Mouse (Mus musculus) MEL (cell line): ENCODE data around the gene Atrnl1. TPM values are rescaled to one million over a fixed set of nuclear protein-coding genes. Genes with fewer than 3 reads are reported as not detected.

ENCODE experiments used
- DNase-seq: peaks from one replicate; pipeline ENCODE4 v3.0.0; 2011; ENCODE audit warnings: low read depth, low spot score
- H3K27ac ChIP-seq: 2 replicates; pipeline ENCODE4 v1.5.1; 2012; ENCODE audit warnings: low read depth, mild to moderate bottlenecking, control low read depth, low read length, moderate library complexity; ENCODE audit not compliant: control insufficient read depth
- H3K27me3 ChIP-seq, 2 experiments: fragments of 150-350 bp in 1 of 2; sonication (generic) in 1 of 2; 2 replicates each; pipeline ENCODE4 v1.6.1; 2012; ENCODE audit warnings: low read length in 2 of 2, mild to moderate bottlenecking in 2 of 2, improper control_type of control experiment in 1 of 2, moderate library complexity in 1 of 2; ENCODE audit not compliant: insufficient read depth in 2 of 2, control insufficient read depth in 1 of 2
- H3K36me3 ChIP-seq, 2 experiments: 2 replicates each; pipeline ENCODE4 v1.6.1; 2012 to 2014; ENCODE audit warnings: low read length in 2 of 2, improper control_type of control experiment in 1 of 2, inconsistent platforms in 1 of 2, mild to moderate bottlenecking in 1 of 2; ENCODE audit not compliant: insufficient read depth in 2 of 2, control insufficient read depth in 1 of 2
- H3K4me1 ChIP-seq, 2 experiments: fragments of 150-350 bp in 1 of 2; sonication (generic) in 1 of 2; 2 replicates each; pipeline ENCODE4 v1.6.1; 2012; ENCODE audit warnings: low read length in 2 of 2, improper control_type of control experiment in 1 of 2, mild to moderate bottlenecking in 1 of 2; ENCODE audit not compliant: insufficient read depth in 2 of 2, control insufficient read depth in 1 of 2
- H3K4me3 ChIP-seq, 2 experiments: fragments of 150-350 bp in 1 of 2; sonication (generic) in 1 of 2; 2 replicates each; pipeline ENCODE4 v1.5.1; 2012; ENCODE audit warnings: low read depth in 2 of 2, low read length in 2 of 2, mild to moderate bottlenecking in 2 of 2, moderate library complexity in 2 of 2, control low read depth in 1 of 2, improper control_type of control experiment in 1 of 2; ENCODE audit not compliant: control insufficient read depth in 1 of 2, insufficient read depth in 1 of 2
- H3K79me2 ChIP-seq: 2 replicates; pipeline ENCODE4 v1.6.1; 2012; ENCODE audit warnings: mild to moderate bottlenecking, low read length, moderate library complexity; ENCODE audit not compliant: control insufficient read depth, poor library complexity, insufficient read depth
- H3K9ac ChIP-seq: 2 replicates; pipeline ENCODE4 v1.6.1; 2012; ENCODE audit warnings: low read depth, mild to moderate bottlenecking, control low read depth, low read length, moderate library complexity; ENCODE audit not compliant: control insufficient read depth, poor library complexity, severe bottlenecking
- H3K9me3 ChIP-seq: fragments of 150-350 bp; sonication (generic); replicated peaks from 2 replicates; pipeline ENCODE4 v1.6.1; 2012; ENCODE audit warnings: mild to moderate bottlenecking, low read length, improper control_type of control experiment, moderate library complexity; ENCODE audit not compliant: insufficient read depth
- BHLHE40 ChIP-seq: IDR thresholded peaks from 2 replicates; pipeline ENCODE4 v1.6.1; 2012; ENCODE audit warnings: low read depth, mild to moderate bottlenecking, inconsistent platforms, low read length, improper control_type of control experiment, borderline replicate concordance
- CHD1 ChIP-seq: IDR thresholded peaks from 2 replicates; pipeline ENCODE4 v1.6.1; 2012; ENCODE audit warnings: low read depth, mild to moderate bottlenecking, inconsistent platforms, low read length, improper control_type of control experiment
- CHD2 ChIP-seq: IDR thresholded peaks from 2 replicates; pipeline ENCODE4 v1.6.1; 2011; ENCODE audit warnings: low read length, improper control_type of control experiment
- ELF1 ChIP-seq: IDR thresholded peaks from 2 replicates; pipeline ENCODE4 v1.6.1; 2014; ENCODE audit warnings: low read depth, mild to moderate bottlenecking, inconsistent platforms, low read length, improper control_type of control experiment, moderate library complexity
- EP300 ChIP-seq, 2 experiments: IDR thresholded peaks; 2 replicates each; pipeline ENCODE4 v1.6.1; 2011; ENCODE audit warnings: improper control_type of control experiment in 2 of 2, low read length in 2 of 2, low read depth in 1 of 2, mild to moderate bottlenecking in 1 of 2
- GABPA ChIP-seq: IDR thresholded peaks from 2 replicates; pipeline ENCODE4 v1.6.1; 2012; ENCODE audit warnings: low read depth, mild to moderate bottlenecking, inconsistent platforms, low read length, improper control_type of control experiment, moderate library complexity
- MAFK ChIP-seq: IDR thresholded peaks from 2 replicates; pipeline ENCODE4 v1.6.1; 2011; ENCODE audit warnings: low read depth, mild to moderate bottlenecking, low read length, improper control_type of control experiment, borderline replicate concordance
- MAX ChIP-seq: IDR thresholded peaks from 2 replicates; pipeline ENCODE4 v1.6.1; 2011; ENCODE audit warnings: low read length, improper control_type of control experiment
- NELFE ChIP-seq: IDR thresholded peaks from 2 replicates; pipeline ENCODE4 v1.6.1; 2011; ENCODE audit warnings: low read depth, low read length, improper control_type of control experiment
- POLR2A ChIP-seq, 2 experiments: IDR thresholded peaks; 2 replicates each; pipeline ENCODE4 v1.6.1; 2011 to 2012; ENCODE audit warnings: low read length in 2 of 2, mild to moderate bottlenecking in 2 of 2, control low read depth in 1 of 2, improper control_type of control experiment in 1 of 2, low read depth in 1 of 2, moderate library complexity in 1 of 2; ENCODE audit not compliant: control insufficient read depth in 1 of 2, insufficient read depth in 1 of 2, poor library complexity in 1 of 2
- POLR2AphosphoS2 ChIP-seq: IDR thresholded peaks from 2 replicates; pipeline ENCODE4 v1.6.1; 2011; ENCODE audit warnings: low read length, improper control_type of control experiment
- RAD21 ChIP-seq: IDR thresholded peaks from 2 replicates; pipeline ENCODE4 v1.6.1; 2011; ENCODE audit warnings: mild to moderate bottlenecking, low read depth, low read length, improper control_type of control experiment
- RCOR1 ChIP-seq: IDR thresholded peaks from 2 replicates; pipeline ENCODE4 v1.6.1; 2012; ENCODE audit warnings: low read depth, mild to moderate bottlenecking, inconsistent platforms, low read length, improper control_type of control experiment
- SIN3A ChIP-seq: IDR thresholded peaks from 2 replicates; pipeline ENCODE4 v1.6.1; 2012; ENCODE audit warnings: low read length, improper control_type of control experiment, inconsistent platforms
- SMC3 ChIP-seq: IDR thresholded peaks from 2 replicates; pipeline ENCODE4 v1.6.1; 2011; ENCODE audit warnings: low read depth, low read length, improper control_type of control experiment
- USF1 ChIP-seq: IDR thresholded peaks from 2 replicates; pipeline ENCODE4 v1.6.1; 2014; ENCODE audit warnings: low read depth, mild to moderate bottlenecking, inconsistent platforms, low read length, improper control_type of control experiment, moderate library complexity
- USF2 ChIP-seq, 2 experiments: IDR thresholded peaks; 2 replicates each; pipeline ENCODE4 v1.6.1; 2011 to 2012; ENCODE audit warnings: improper control_type of control experiment in 2 of 2, low read length in 2 of 2, borderline replicate concordance in 1 of 2, inconsistent platforms in 1 of 2, low read depth in 1 of 2, mild to moderate bottlenecking in 1 of 2; ENCODE audit not compliant: insufficient read depth in 1 of 2
- ZNF384 ChIP-seq: IDR thresholded peaks from 2 replicates; pipeline ENCODE4 v1.6.1; 2012; ENCODE audit warnings: low read depth, mild to moderate bottlenecking, inconsistent platforms, low read length, improper control_type of control experiment
- polyA plus RNA-seq, 2 experiments: library from polyadenylated mRNA; stranded (reverse) in 1 of 2; unstranded in 1 of 2; fragments of >175 nt in 1 of 2; fragments of >200 nt in 1 of 2; gene quantifications; 2 replicates each; pipeline versions ENCODE4 v1.2.1 to v1.2.4; 2012; ENCODE audit warnings: low replicate concordance in 2 of 2, low read depth in 1 of 2; ENCODE audit not compliant: insufficient read length in 2 of 2, insufficient read depth in 1 of 2, missing spikeins in 1 of 2
- total RNA-seq: library from RNA; depleted of rRNA; stranded (reverse); fragments of 300-350 nt; gene quantifications from 2 replicates; pipeline ENCODE4 v1.2.3, GENCODE M21; 2012; rRNA removed

Atrnl1 gene
- total and polyA plus RNA-seq, 3 experiments, result 6.4 to 8.2 TPM; not detected in 1

DNA sequence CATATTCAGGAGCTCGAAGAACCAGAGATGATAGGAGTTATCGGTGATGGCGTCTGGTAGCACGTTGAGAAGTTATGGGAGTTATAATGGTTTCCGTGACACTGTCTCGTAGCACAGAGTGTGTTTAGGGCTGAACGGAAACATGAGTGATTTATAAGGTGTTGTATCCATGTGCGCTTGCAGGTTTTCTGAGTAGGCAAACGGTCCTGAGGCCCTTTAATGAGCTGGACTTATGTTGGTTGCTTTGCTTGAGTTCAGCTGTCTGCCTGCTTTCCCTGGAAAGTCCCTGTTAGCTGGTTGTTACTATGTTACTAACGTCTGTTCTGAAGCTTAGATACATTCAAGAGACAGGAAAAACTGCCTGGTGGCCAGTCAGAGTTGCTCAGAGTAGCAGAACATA lies 567.6 kb downstream of the Atrnl1 start:
- H3K4me3 ChIP-seq, result no peak overlapping the region
- H3K27me3 ChIP-seq, result no peaks in the 10 kb centered on the region
- H3K9ac ChIP-seq, result no peak overlapping the region
- no peaks in the 10 kb centered on the region for H3K79me2 ChIP-seq
- no peaks in the 10 kb centered on the region for H3K4me1 ChIP-seq
- H3K9me3 ChIP-seq, result no peaks in the 10 kb centered on the region
- no peak overlapping the region for H3K27ac ChIP-seq
- no peak for TF ChIP-seq SMC3
- no peak for TF ChIP-seq MAX
- TF ChIP-seq ZNF384, result no peak
- no peak for TF ChIP-seq GABPA
- no peak for TF ChIP-seq POLR2A (IDR thresholded peaks at IDR 0.05; ENCODE audit: control insufficient read depth in 1 of 2, insufficient read depth in 1 of 2, low read depth in 1 of 2, low read length in 2 of 2, poor library complexity in 1 of 2)
- no peak for TF ChIP-seq USF1
- no peak for TF ChIP-seq BHLHE40
- no peak for TF ChIP-seq RAD21
- no peak for TF ChIP-seq RCOR1
- no peak for TF ChIP-seq USF2 (IDR thresholded peaks at IDR 0.05; ENCODE audit: borderline replicate concordance in 1 of 2, insufficient read depth in 1 of 2, low read depth in 1 of 2, low read length in 2 of 2)
- TF ChIP-seq SIN3A, result no peak
- no peak for TF ChIP-seq EP300 (IDR thresholded peaks at IDR 0.05; ENCODE audit: low read depth in 1 of 2, low read length in 2 of 2)
- no peak for TF ChIP-seq MAFK
- no peak for TF ChIP-seq ELF1
- TF ChIP-seq NELFE, result no peak
- no peak for DNase-seq
- H3K36me3 ChIP-seq, result no peaks in the 10 kb centered on the region

DNA sequence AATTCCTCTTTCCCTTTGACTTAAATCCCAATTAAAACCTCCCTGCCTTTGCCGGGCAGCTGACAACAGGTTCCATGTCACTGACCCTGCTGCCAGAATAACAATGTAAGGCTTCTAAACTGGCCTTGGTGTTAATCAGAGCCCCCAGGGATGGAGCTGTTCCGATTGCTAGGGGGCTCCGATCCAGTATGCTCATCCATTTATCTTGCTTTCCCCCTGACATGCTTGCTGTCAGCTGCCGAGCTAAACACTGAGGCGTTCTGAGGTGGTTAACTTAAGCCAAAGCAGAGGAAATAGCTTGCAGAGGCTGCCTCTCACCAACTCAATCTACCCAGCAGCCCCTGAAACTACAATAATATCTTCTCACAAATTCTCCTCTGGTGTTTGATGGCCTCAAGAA lies 569.9 kb downstream of the Atrnl1 start:
- no peak overlapping the region for H3K27ac ChIP-seq
- no peaks in the 10 kb centered on the region for H3K79me2 ChIP-seq
- no peaks in the 10 kb centered on the region for H3K27me3 ChIP-seq
- DNase-seq, result no peak
- TF ChIP-seq CHD2 (no peak), RCOR1 (no peak), USF1 (no peak), CHD1 (no peak), POLR2AphosphoS2 (no peak)
- no peak overlapping the region for H3K9ac ChIP-seq
- H3K4me1 ChIP-seq, result no peaks in the 10 kb centered on the region
- H3K36me3 ChIP-seq, result no peaks in the 10 kb centered on the region
- no peak overlapping the region for H3K4me3 ChIP-seq
- no peaks in the 10 kb centered on the region for H3K9me3 ChIP-seq

Other genes starting within 250 kb of the Atrnl1 start
- 31.9 and 41.6 TPM in 2 replicates for gene Trub1, start 158.1 kb upstream of the Atrnl1 start, total RNA-seq
- gene Trub1, start 158.1 kb upstream of the Atrnl1 start, polyA plus RNA-seq, result 10 to 100 TPM in 1 of 2 experiments, not detected in 1; 38.2 TPM